Mouse (Mus musculus): Measurements from ENCODE around the gene Utf1. TPM values are rescaled to one million over a fixed set of nuclear protein-coding genes. Genes with fewer than 3 reads are reported as not detected.

Gene Utf1
- 0.37 and 0.98 TPM in 2 replicates for polyA plus RNA-seq (2012; rRNA removed; ENCODE audit: low replicate concordance)

GRCm38 (mm10) chr7:139943674-139944281 lies at the start of gene Utf1:
Gene Utf1 (plus strand): TSS chr7:139943789.

DNA sequence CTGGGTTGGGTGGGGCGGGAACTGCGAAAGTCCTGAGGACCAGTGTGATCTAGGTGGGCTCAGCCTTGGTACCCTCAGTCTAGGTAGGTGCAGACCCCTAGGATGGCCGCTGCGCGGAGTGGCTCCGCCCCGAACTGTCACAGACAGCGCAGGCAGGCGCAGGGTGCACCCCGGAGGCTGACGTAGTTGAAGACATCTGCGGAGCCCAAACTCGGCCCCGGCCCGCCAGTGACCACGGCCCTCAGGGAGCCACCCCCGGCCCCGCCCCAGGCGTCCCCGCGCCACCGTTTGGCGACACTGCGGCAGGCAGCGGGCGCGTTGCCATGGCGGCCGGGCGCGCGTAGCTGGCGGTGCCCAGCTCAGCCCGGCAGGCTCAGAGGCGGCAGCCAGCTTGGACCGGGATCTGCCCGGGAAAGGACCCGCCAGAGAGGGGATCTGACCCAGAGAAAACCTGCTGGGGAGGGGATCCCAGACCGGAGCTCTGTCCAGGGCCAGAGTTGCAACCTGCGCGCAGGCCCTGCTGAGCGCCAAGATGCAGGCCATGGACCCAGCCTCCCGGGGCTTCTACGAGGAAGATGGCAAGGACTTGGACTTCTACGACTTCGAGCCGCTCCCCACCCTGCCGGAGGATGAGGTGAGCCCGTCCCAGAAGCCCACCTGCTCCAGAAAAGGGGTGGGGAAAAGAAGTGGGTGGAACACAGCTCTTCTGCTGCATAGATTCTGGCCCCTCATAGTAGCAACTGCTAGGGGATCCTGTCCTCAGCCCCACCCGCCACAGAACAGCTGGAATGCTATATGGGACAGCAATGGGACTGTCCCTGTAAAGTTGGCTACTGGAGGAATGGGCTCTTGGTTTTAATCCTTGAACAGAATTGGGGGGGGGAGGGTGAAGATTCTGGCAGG lies 48.7 kb upstream of the Utf1 start, which contains the start of gene Kndc1:
TSS of gene Kndc1 (plus strand) at position 42 of the 903 bp plus-strand sequence.

GRCm38 (mm10) chr7:139978278-139978892 lies 34.8 kb downstream of the Utf1 start, which contains the start of gene 6430531B16Rik:
Gene 6430531B16Rik (minus strand): TSS chr7:139978755.

DNA sequence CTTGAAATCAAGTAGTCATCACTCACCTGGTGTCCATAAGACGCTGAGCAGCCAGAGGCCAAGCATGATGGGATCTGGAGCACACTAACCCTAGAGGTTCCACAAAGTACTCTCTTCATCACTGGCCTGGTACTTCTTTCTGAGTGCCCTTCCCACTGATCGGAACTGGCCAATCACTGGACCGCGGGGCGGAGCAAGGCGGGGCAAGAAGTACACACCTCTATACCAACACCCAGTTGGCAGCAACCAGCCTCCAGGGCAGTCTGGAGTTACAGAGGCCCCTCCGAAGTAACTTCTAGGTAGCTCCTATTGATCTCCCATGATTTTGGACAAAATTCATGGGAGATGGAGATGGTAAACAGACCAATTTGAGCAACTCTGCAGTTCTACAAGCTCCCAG lies 48.8 kb downstream of the Utf1 start, which contains the start of gene Adam8:
TSS of gene Adam8 (minus strand) at position 157 of the 400 bp plus-strand sequence.

Other genes with a start within 250 kb of the Utf1 start
- 0.04 and 0.06 TPM in 2 replicates for gene Adgra1, start 109.6 kb upstream of the Utf1 start, polyA plus RNA-seq (2012; rRNA removed; ENCODE audit: low replicate concordance)
- 0.03 TPM in 1 of 2 replicates, not detected in the other for gene Kndc1, start 49.1 kb upstream of the Utf1 start, polyA plus RNA-seq (2012; rRNA removed; ENCODE audit: low replicate concordance)
- gene 6430531B16Rik, start 35.0 kb downstream of the Utf1 start, polyA plus RNA-seq (2012; rRNA removed; ENCODE audit: low replicate concordance), result 0.31 and 0.32 TPM in 2 replicates
- 18.5 and 20.3 TPM in 2 replicates for gene Adam8, start 48.8 kb downstream of the Utf1 start, polyA plus RNA-seq (2012; rRNA removed; ENCODE audit: low replicate concordance)
- gene Zfp511, start 92.6 kb downstream of the Utf1 start, polyA plus RNA-seq (2012; rRNA removed; ENCODE audit: low replicate concordance), result 51.1 and 130 TPM in 2 replicates
- 18.2 and 27.9 TPM in 2 replicates for gene Tubgcp2, start 92.9 kb downstream of the Utf1 start, polyA plus RNA-seq (2012; rRNA removed; ENCODE audit: low replicate concordance)
- 0.04 and 0.19 TPM in 2 replicates for gene Msx3, start 105.3 kb downstream of the Utf1 start, polyA plus RNA-seq (2012; rRNA removed; ENCODE audit: low replicate concordance)
- gene Caly, start 138.8 kb downstream of the Utf1 start, polyA plus RNA-seq (2012; rRNA removed; ENCODE audit: low replicate concordance), result 0.11 TPM in 1 of 2 replicates, not detected in the other
- not detected in 2 replicates for gene Prap1, start 149.6 kb downstream of the Utf1 start, polyA plus RNA-seq (2012; rRNA removed; ENCODE audit: low replicate concordance)
- gene Fuom, start 158.7 kb downstream of the Utf1 start, polyA plus RNA-seq (2012; rRNA removed; ENCODE audit: low replicate concordance), result 47.4 and 59.5 TPM in 2 replicates
- gene Paox, start 172.0 kb downstream of the Utf1 start, polyA plus RNA-seq (2012; rRNA removed; ENCODE audit: low replicate concordance), result 20.9 and 25.0 TPM in 2 replicates
- gene Echs1, start 172.7 kb downstream of the Utf1 start, polyA plus RNA-seq (2012; rRNA removed; ENCODE audit: low replicate concordance), result 146 and 200 TPM in 2 replicates
- 31.2 and 62.7 TPM in 2 replicates for gene Mtg1, start 193.8 kb downstream of the Utf1 start, polyA plus RNA-seq (2012; rRNA removed; ENCODE audit: low replicate concordance)
- gene Sprn, start 211.1 kb downstream of the Utf1 start, polyA plus RNA-seq (2012; rRNA removed; ENCODE audit: low replicate concordance), result 0.70 and 0.87 TPM in 2 replicates
- gene Olfr522, start 221.0 kb downstream of the Utf1 start, polyA plus RNA-seq (2012; rRNA removed; ENCODE audit: low replicate concordance), result not detected in 2 replicates
- gene Olfr523, start 229.4 kb downstream of the Utf1 start, polyA plus RNA-seq (2012; rRNA removed; ENCODE audit: low replicate concordance), result 0.40 and 0.73 TPM in 2 replicates

Measured in mammary gland, adult 2 months (tissue).